Mouse (Mus musculus): Measurements from ENCODE around the gene Gm5725.
"Not testable (repeated sequence)": the region's sequence is repeated elsewhere in the genome, so short reads cannot be mapped to it uniquely, and the experiment has no call there.

Gene Gm5725

DNA sequence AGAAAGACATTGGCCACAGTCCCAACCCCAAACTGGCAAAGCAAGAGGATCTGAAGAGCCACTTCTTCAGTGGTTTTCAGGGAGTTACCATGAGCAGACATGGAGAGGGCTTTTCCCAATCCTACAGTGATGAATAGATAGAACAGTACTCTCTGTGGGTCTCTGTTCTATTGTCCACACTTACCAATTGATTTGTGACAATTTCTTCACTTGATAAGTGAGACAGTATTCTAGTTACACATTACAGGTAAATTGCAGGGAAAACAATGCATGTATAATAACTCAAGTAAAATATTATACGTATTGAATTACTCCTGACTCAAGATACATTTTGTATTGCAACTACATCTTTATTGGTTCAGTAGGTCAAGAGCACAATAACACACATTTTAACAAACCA, at the start of gene Gm5725:
Gene Gm5725, minus strand, starts transcription at position 101 of the 400 bp plus-strand sequence.
- DNase-seq = not testable (repeated sequence)

DNA sequence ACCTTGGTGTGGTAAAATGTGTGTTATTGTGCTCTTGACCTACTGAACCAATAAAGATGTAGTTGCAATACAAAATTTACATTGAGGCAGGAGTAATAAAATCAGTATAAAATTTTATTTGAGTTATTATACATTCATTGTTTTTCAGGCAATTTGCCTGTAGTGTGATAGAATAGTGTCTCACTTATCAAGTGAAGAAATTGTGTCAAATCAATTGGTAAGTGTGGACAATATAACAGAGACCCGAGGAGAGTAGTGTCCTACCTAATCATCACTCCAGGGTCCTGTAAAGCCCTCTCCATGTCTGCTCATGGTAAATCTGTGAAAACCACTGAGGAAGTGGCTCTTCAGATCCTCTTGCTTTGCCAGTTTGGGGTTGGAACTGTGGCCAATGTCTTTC, 12.0 kb downstream of the Gm5725 start, which contains the start of gene Vmn1r135:
Gene Vmn1r135, plus strand, starts transcription at position 301 of the 400 bp plus-strand sequence.
- DNase-seq = not testable (repeated sequence)

DNA sequence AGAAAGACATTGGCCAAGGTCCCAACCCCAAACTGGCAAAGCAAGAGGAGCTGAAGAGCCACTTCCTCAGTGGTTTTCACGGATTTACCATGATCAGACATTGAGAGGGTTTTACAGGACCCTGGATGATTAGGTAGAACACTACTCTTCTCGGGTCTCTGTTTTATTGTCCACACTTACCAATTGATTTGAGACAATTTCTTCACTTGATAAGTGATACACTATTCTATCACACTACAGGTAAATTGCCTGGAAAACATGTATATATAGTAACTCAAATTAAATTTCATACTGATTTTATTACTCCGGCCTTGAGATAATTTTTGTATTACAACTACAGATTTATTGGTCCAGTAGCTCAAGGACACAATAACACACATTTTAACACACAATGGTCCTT, 47.4 kb downstream of the Gm5725 start, which contains the start of gene Gm4177:
Gene Gm4177, minus strand, starts transcription at position 101 of the 400 bp plus-strand sequence.
- not testable (repeated sequence) for DNase-seq
